Mouse (Mus musculus): ENCODE results near the gene Scml4. TPM values are rescaled to one million over a fixed set of nuclear protein-coding genes. Genes with fewer than 3 reads are reported as not detected.

Gene Scml4
- polyA plus RNA-seq, 1 experiment from 2014 or later = 2.0 TPM

- Histone ChIP-seq H3K27ac (ENCODE audit: low read length) (no peak overlapping the region), H3K4me2 (ENCODE audit: low read depth, low read length) (no peak overlapping the region; the same call in 1 of the 2 replicates), H3K4me1 (ENCODE audit: control insufficient read depth, insufficient read depth, low read length) (no peaks in the 10 kb centered on the region), H3K27me3 (ENCODE audit: control insufficient read depth, insufficient read depth, low read length) (no peaks in the 10 kb centered on the region), H3K9me3 (replicated peaks; ENCODE audit: control insufficient read depth, low read length) (no peaks in the 10 kb centered on the region), H3K36me3 (ENCODE audit: control insufficient read depth, insufficient read depth) (no peaks in the 10 kb centered on the region), H3K4me3 (ENCODE audit: low read length) (no peak overlapping the region), H3K9ac (ENCODE audit: low read length) (no peak overlapping the region)
- WGBS = 34% methylated on average over 13 of the region's 13 CpGs
- ATAC-seq (replicated peaks; ENCODE audit: extremely low read depth, insufficient read depth, low FRiP score) = 0 out of 2 replicates have a peak, but pooled peaks have one; percentile 43
Observed at GRCm38 (mm10) chr10:42994331-42994782, 134.2 kb downstream of the Scml4 start.

- no peaks in the 10 kb centered on the region for H3K9me3 ChIP-seq (replicated peaks; ENCODE audit: control insufficient read depth, low read length)
- no peak overlapping the region for H3K4me3 ChIP-seq (ENCODE audit: low read length)
- H3K9ac ChIP-seq (ENCODE audit: low read length) = no peak overlapping the region
- H3K36me3 ChIP-seq (ENCODE audit: control insufficient read depth, insufficient read depth) = no peaks in the 10 kb centered on the region
- no peaks in the 10 kb centered on the region for H3K4me1 ChIP-seq (ENCODE audit: control insufficient read depth, insufficient read depth, low read length)
- H3K27ac ChIP-seq (ENCODE audit: low read length) = no peak overlapping the region
- no peak for ATAC-seq (replicated peaks; ENCODE audit: extremely low read depth, insufficient read depth, low FRiP score)
- WGBS = 22% methylated on average over 13 of the region's 13 CpGs
- H3K4me2 ChIP-seq (ENCODE audit: low read depth, low read length) = no peak overlapping the region
- H3K27me3 ChIP-seq (ENCODE audit: control insufficient read depth, insufficient read depth, low read length) = no peaks in the 10 kb centered on the region
Observed at GRCm38 (mm10) chr10:42995484-42995895, 135.3 kb downstream of the Scml4 start.

- H3K36me3 ChIP-seq (ENCODE audit: control insufficient read depth, insufficient read depth) = no peaks in the 10 kb centered on the region
- ATAC-seq (replicated peaks; ENCODE audit: extremely low read depth, insufficient read depth, low FRiP score) = no peak
Observed at GRCm38 (mm10) chr10:42997278-42997677, 137.1 kb downstream of the Scml4 start.

GRCm38 (mm10) chr10:42999324-42999723 lies 139.2 kb downstream of the Scml4 start:
- ATAC-seq (replicated peaks; ENCODE audit: extremely low read depth, insufficient read depth, low FRiP score) = no peak
- H3K27me3 ChIP-seq (ENCODE audit: control insufficient read depth, insufficient read depth, low read length) = no peaks in the 10 kb centered on the region
- 0 out of 2 replicates have a peak, but pooled peaks cover 3% of the 10 kb centered on the region for H3K36me3 ChIP-seq (ENCODE audit: control insufficient read depth, insufficient read depth)
- no peak overlapping the region for H3K27ac ChIP-seq (ENCODE audit: low read length)
- no peaks in the 10 kb centered on the region for H3K9me3 ChIP-seq (replicated peaks; ENCODE audit: control insufficient read depth, low read length)
- peaks cover 6% of the 10 kb centered on the region for H3K4me1 ChIP-seq (ENCODE audit: control insufficient read depth, insufficient read depth, low read length)
- H3K4me2 ChIP-seq (ENCODE audit: low read depth, low read length) = no peak overlapping the region
- 90% methylated on average over 10 of the region's 10 CpGs for WGBS
- H3K9ac ChIP-seq (ENCODE audit: low read length) = no peak overlapping the region
- no peak overlapping the region for H3K4me3 ChIP-seq (ENCODE audit: low read length)

More at GRCm38 (mm10) chr10:42997278-42997677, 137.1 kb downstream of the Scml4 start:
- no peak overlapping the region for H3K27ac ChIP-seq (ENCODE audit: low read length)
- no peak overlapping the region for H3K9ac ChIP-seq (ENCODE audit: low read length)
- H3K27me3 ChIP-seq (ENCODE audit: control insufficient read depth, insufficient read depth, low read length) = no peaks in the 10 kb centered on the region
- no peak overlapping the region for H3K4me3 ChIP-seq (ENCODE audit: low read length)
- no peaks in the 10 kb centered on the region for H3K4me1 ChIP-seq (ENCODE audit: control insufficient read depth, insufficient read depth, low read length)
- WGBS = 79% methylated on average over 2 of the region's 2 CpGs
- H3K4me2 ChIP-seq (ENCODE audit: low read depth, low read length) = no peak overlapping the region
- no peaks in the 10 kb centered on the region for H3K9me3 ChIP-seq (replicated peaks; ENCODE audit: control insufficient read depth, low read length)

GRCm38 (mm10) chr10:43001433-43001832 lies 141.3 kb downstream of the Scml4 start:
- peaks cover 15% of the 10 kb centered on the region for H3K4me1 ChIP-seq (ENCODE audit: control insufficient read depth, insufficient read depth, low read length)
- 69% methylated on average over 3 of the region's 3 CpGs for WGBS
- ATAC-seq (replicated peaks; ENCODE audit: extremely low read depth, insufficient read depth, low FRiP score) = no peak

GRCm38 (mm10) chr10:43002066-43002678 lies 142.0 kb downstream of the Scml4 start:
- Histone ChIP-seq H3K27me3 (ENCODE audit: control insufficient read depth, insufficient read depth, low read length) (no peaks in the 10 kb centered on the region), H3K27ac (ENCODE audit: low read length) (no peak overlapping the region), H3K4me2 (ENCODE audit: low read depth, low read length) (peak overlapping the region; percentile 80), H3K9me3 (replicated peaks; ENCODE audit: control insufficient read depth, low read length) (no peaks in the 10 kb centered on the region), H3K36me3 (ENCODE audit: control insufficient read depth, insufficient read depth) (0 out of 2 replicates have a peak, but pooled peaks cover 3% of the 10 kb centered on the region), H3K9ac (ENCODE audit: low read length) (peak overlapping the region; percentile 68), H3K4me1 (ENCODE audit: control insufficient read depth, insufficient read depth, low read length) (peaks cover 18% of the 10 kb centered on the region), H3K4me3 (ENCODE audit: low read length) (peak overlapping the region; percentile 50)
- no peak for ATAC-seq (replicated peaks; ENCODE audit: extremely low read depth, insufficient read depth, low FRiP score)
- 14% methylated on average over 12 of the region's 13 CpGs for WGBS

More at GRCm38 (mm10) chr10:43001433-43001832, 141.3 kb downstream of the Scml4 start:
- Histone ChIP-seq H3K4me3 (ENCODE audit: low read length) (no peak overlapping the region), H3K4me2 (ENCODE audit: low read depth, low read length) (no peak overlapping the region), H3K9me3 (replicated peaks; ENCODE audit: control insufficient read depth, low read length) (no peaks in the 10 kb centered on the region), H3K9ac (ENCODE audit: low read length) (no peak overlapping the region), H3K36me3 (ENCODE audit: control insufficient read depth, insufficient read depth) (0 out of 2 replicates have a peak, but pooled peaks cover 3% of the 10 kb centered on the region), H3K27me3 (ENCODE audit: control insufficient read depth, insufficient read depth, low read length) (no peaks in the 10 kb centered on the region), H3K27ac (ENCODE audit: low read length) (no peak overlapping the region)

- H3K9me3 ChIP-seq (replicated peaks; ENCODE audit: control insufficient read depth, low read length) = no peaks in the 10 kb centered on the region
- peak overlapping the region; percentile 80 for H3K4me2 ChIP-seq (ENCODE audit: low read depth, low read length)
- 15% methylated on average over 25 of the region's 25 CpGs for WGBS
- H3K27me3 ChIP-seq (ENCODE audit: control insufficient read depth, insufficient read depth, low read length) = no peaks in the 10 kb centered on the region
- no peak for ATAC-seq (replicated peaks; ENCODE audit: extremely low read depth, insufficient read depth, low FRiP score)
- H3K36me3 ChIP-seq (ENCODE audit: control insufficient read depth, insufficient read depth) = 0 out of 2 replicates have a peak, but pooled peaks cover 3% of the 10 kb centered on the region
- peak overlapping the region; percentile 50 for H3K4me3 ChIP-seq (ENCODE audit: low read length)
- H3K4me1 ChIP-seq (ENCODE audit: control insufficient read depth, insufficient read depth, low read length) = peaks cover 21% of the 10 kb centered on the region
- H3K9ac ChIP-seq (ENCODE audit: low read length) = peak overlapping the region; percentile 68
- no peak overlapping the region for H3K27ac ChIP-seq (ENCODE audit: low read length)
Observed at GRCm38 (mm10) chr10:43002721-43003465, 142.7 kb downstream of the Scml4 start.

- H3K27me3 ChIP-seq (ENCODE audit: control insufficient read depth, insufficient read depth, low read length) = no peaks in the 10 kb centered on the region
- 50% methylated on average over 5 of the region's 5 CpGs for WGBS
- no peaks in the 10 kb centered on the region for H3K9me3 ChIP-seq (replicated peaks; ENCODE audit: control insufficient read depth, low read length)
- no peak overlapping the region for H3K4me2 ChIP-seq (ENCODE audit: low read depth, low read length)
- H3K27ac ChIP-seq (ENCODE audit: low read length) = no peak overlapping the region
- H3K9ac ChIP-seq (ENCODE audit: low read length) = no peak overlapping the region
- 0 out of 2 replicates have a peak, but pooled peaks cover 3% of the 10 kb centered on the region for H3K36me3 ChIP-seq (ENCODE audit: control insufficient read depth, insufficient read depth)
- H3K4me3 ChIP-seq (ENCODE audit: low read length) = no peak overlapping the region
- peaks cover 27% of the 10 kb centered on the region for H3K4me1 ChIP-seq (ENCODE audit: control insufficient read depth, insufficient read depth, low read length)
- no peak for ATAC-seq (replicated peaks; ENCODE audit: extremely low read depth, insufficient read depth, low FRiP score)
Observed at GRCm38 (mm10) chr10:43003466-43003757, 143.2 kb downstream of the Scml4 start.

GRCm38 (mm10) chr10:43004174-43004734 lies 144.1 kb downstream of the Scml4 start:
- 87% methylated on average over 16 of the region's 16 CpGs for WGBS
- no peak overlapping the region for H3K27ac ChIP-seq (ENCODE audit: low read length)
- no peak overlapping the region for H3K9ac ChIP-seq (ENCODE audit: low read length)
- H3K9me3 ChIP-seq (replicated peaks; ENCODE audit: control insufficient read depth, low read length) = no peaks in the 10 kb centered on the region
- H3K4me1 ChIP-seq (ENCODE audit: control insufficient read depth, insufficient read depth, low read length) = peaks cover 31% of the 10 kb centered on the region
- no peak for ATAC-seq (replicated peaks; ENCODE audit: extremely low read depth, insufficient read depth, low FRiP score)
- H3K36me3 ChIP-seq (ENCODE audit: control insufficient read depth, insufficient read depth) = 0 out of 2 replicates have a peak, but pooled peaks cover 3% of the 10 kb centered on the region
- no peaks in the 10 kb centered on the region for H3K27me3 ChIP-seq (ENCODE audit: control insufficient read depth, insufficient read depth, low read length)
- no peak overlapping the region for H3K4me2 ChIP-seq (ENCODE audit: low read depth, low read length)
- no peak overlapping the region for H3K4me3 ChIP-seq (ENCODE audit: low read length)

Data from heart, embryonic 16.5 days (tissue).